ENCODE assay signal across 9 mouse cellular contexts in the genomic region with DNA sequence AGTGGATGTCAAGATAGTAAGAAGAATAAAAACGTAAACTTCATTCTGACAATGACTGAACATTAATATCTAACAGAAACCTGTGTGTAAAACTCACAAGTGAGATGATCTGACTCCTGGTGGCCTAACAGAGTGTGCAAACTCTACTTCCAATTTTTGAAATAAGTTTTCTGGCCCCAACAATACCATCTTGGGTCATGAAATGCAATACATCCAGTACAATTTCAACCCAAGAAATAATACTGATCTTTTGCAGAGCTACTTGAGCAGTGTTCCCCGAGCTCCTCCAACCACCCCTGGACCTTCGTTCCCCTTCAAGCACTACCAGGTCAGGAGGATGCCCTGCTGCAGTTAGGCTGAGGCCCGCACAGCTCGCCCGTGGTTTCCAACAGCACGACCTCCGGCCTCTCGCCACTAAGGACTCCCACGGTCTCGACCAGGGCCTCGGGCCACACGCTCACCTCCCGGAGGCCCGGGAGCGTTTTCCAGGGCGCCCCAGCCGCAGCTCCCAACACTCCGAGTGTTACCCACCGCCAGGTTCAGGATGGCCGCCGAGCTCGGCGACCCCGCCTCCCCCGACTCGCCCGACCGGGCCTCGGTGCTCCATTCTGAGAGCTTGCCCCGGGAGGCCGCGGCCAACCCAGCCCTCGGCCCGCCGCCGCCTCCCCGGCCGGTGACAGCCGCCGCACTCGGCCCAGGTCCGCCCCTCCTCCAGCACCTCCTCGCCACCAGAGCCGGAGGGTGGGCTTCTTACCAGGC. TPM values are rescaled to one million over a fixed set of nuclear protein-coding genes. Genes with fewer than 3 reads are reported as not detected.
A peak's percentile ranks its signal among the peaks of the same experiment; 100 is the strongest.
DNase-seq lines count a peak whose midpoint lies in the region; ATAC-seq and TF ChIP-seq lines count a peak whose summit lies in the region.
"Had no signal": no experiment of that assay in that cellular context is flagged by ENCODE, and none has a peak within 500 bp of the region (broad histone marks: within the 10 kb centered on the region; RNA-seq: fewer than 3 reads in every experiment).

No protein-coding gene starts in this region.

- H3K4me3 ChIP-seq in CH12.LX (replicated peaks in 1 of 3; ENCODE audit: low read depth in 2 of 3, low read length in 2 of 3, poor library complexity in 1 of 3): peak overlapping the region; percentile 65 to 93 (median 72)
- peak overlapping the region; percentile 95 for H3K4me3 ChIP-seq in heart, postnatal 0 days (ENCODE audit: low read depth, low read length)

- H3K9me3 ChIP-seq in CH12.LX (replicated peaks; ENCODE audit: low read length): no peaks in the 10 kb centered on the region
- H3K9me3 ChIP-seq in heart, postnatal 0 days (replicated peaks; ENCODE audit: control insufficient read depth, low read length): no peaks in the 10 kb centered on the region

- under 1% methylated on average over 39 of the region's 45 CpGs for WGBS in heart, postnatal 0 days

- TF ChIP-seq RAD21 in CH12.LX (IDR thresholded peaks at IDR 0.05; ENCODE audit: low read depth, low read length): no peak; the same call in none of the 2 replicates

- peaks cover 8 to 52% of the 10 kb centered on the region in 2 experiments for H3K4me1 ChIP-seq in CH12.LX (ENCODE audit: control insufficient read depth in 1 of 2, insufficient read depth in 2 of 2)
- peaks cover 21% of the 10 kb centered on the region for H3K4me1 ChIP-seq in heart, postnatal 0 days (ENCODE audit: control insufficient read depth, insufficient read depth)

- H3K27ac ChIP-seq in CH12.LX (ENCODE audit: insufficient read depth, low read depth): peak overlapping the region; percentile 55
- H3K27ac ChIP-seq in heart, postnatal 0 days (ENCODE audit: low read depth): peak overlapping the region; percentile 98

- peak overlapping the region; percentile 79 for H3K9ac ChIP-seq in CH12.LX (ENCODE audit: insufficient read depth, low read depth)
- peak overlapping the region; percentile 97 for H3K9ac ChIP-seq in heart, postnatal 0 days (replicated peaks; ENCODE audit: low read depth, low read length)

- dilution Hi-C loops in CH12.LX (cut with MboI; ENCODE audit: extremely low pct_ligation_motif_present, extremely low pct_unique_long_range_greater_than_20kb, low sequenced_read_pairs): no loop called here

- ATAC-seq in heart, postnatal 0 days (ENCODE audit: insufficient read depth, low read depth): peak; percentile 85

- peaks cover 51% of the 10 kb centered on the region for H3K79me2 ChIP-seq in CH12.LX (replicated peaks; ENCODE audit: control insufficient read depth, extremely low read depth, insufficient read depth, poor library complexity, severe bottlenecking)

- no peaks in the 10 kb centered on the region for H3K27me3 ChIP-seq in CH12.LX (replicated peaks)
- no peaks in the 10 kb centered on the region for H3K27me3 ChIP-seq in heart, postnatal 0 days (ENCODE audit: control insufficient read depth, insufficient read depth, low read length)

- peak; percentile 66 for DNase-seq in adrenal gland, postnatal 10 days
- no peak for DNase-seq in adrenal gland, adult 8-10 months
- DNase-seq in CH12.LX (ENCODE audit: extremely low read depth): peak; percentile 45
- peak; percentile 52 for DNase-seq in embryo, embryonic 10.5 days (ENCODE audit: low spot score)
- peak; percentile 43 for DNase-seq in heart, postnatal 0 days (ENCODE audit: low spot score)
- peak; percentile 37 to 74 for DNase-seq in kidney, postnatal 36 days
- DNase-seq in lung, postnatal 14 days: peak; percentile 44
- DNase-seq in retina, postnatal 7 days (ENCODE audit: low read depth, low spot score): peak; percentile 1

- no peak for TF ChIP-seq EP300 in CH12.LX (IDR thresholded peaks at IDR 0.05; ENCODE audit: low read length)
- TF ChIP-seq EP300 in heart, postnatal 0 days (IDR thresholded peaks at IDR 0.05; ENCODE audit: low read depth): no peak

- in situ Hi-C loops in CH12.LX (cut with MboI; ENCODE audit: low pct_ligation_motif_present, low pct_unique_long_range_greater_than_20kb, low sequenced_read_pairs): no loop called here

- no peak for TF ChIP-seq POLR2A in CH12.LX (IDR thresholded peaks at IDR 0.05; ENCODE audit: low read depth, low read length)

- H3K4me2 ChIP-seq in CH12.LX (ENCODE audit: insufficient read depth, low read depth, poor library complexity, severe bottlenecking): peak overlapping the region; percentile 100; the same call in 1 of the 2 replicates
- peak overlapping the region; percentile 61 for H3K4me2 ChIP-seq in heart, postnatal 0 days (ENCODE audit: low read depth, low read length)

- peaks cover 0 to 9% of the 10 kb centered on the region in 2 experiments for H3K36me3 ChIP-seq in CH12.LX (replicated peaks in 1 of 2; ENCODE audit: control insufficient read depth in 1 of 2, insufficient read depth in 1 of 2, low read length in 1 of 2)
- no peaks in the 10 kb centered on the region for H3K36me3 ChIP-seq in heart, postnatal 0 days (replicated peaks; ENCODE audit: control insufficient read depth, insufficient read depth, low read length)

- TF ChIP-seq CTCF in CH12.LX (conservative IDR thresholded peaks at IDR 0.05 in 1 of 2, IDR thresholded peaks at IDR 0.05 in 1 of 2; ENCODE audit: low read depth in 2 of 2, low read length in 2 of 2): peak in 1 of 2 experiments; percentile 19; a peak in 1 of 4 replicates
- peak; percentile 18; the same call in 1 of the 2 replicates for TF ChIP-seq CTCF in heart, postnatal 0 days (IDR thresholded peaks at IDR 0.05; ENCODE audit: low read depth)

TF ChIP-seq in CH12.LX, 34 proteins besides CTCF, POLR2A, EP300 and RAD21:
- TF ChIP-seq ZKSCAN1 (IDR thresholded peaks at IDR 0.05; ENCODE audit: borderline replicate concordance, low read depth, low read length) (no peak), HCFC1 (IDR thresholded peaks at IDR 0.05; ENCODE audit: low read depth, low read length) (peak; percentile 48), USF1 (IDR thresholded peaks at IDR 0.05; ENCODE audit: low read depth, low read length) (no peak), ZC3H11A (IDR thresholded peaks at IDR 0.05; ENCODE audit: low read depth, low read length) (no peak), MEF2A (IDR thresholded peaks at IDR 0.05; ENCODE audit: borderline replicate concordance, low read depth, low read length) (0 out of 2 replicates have a peak, but pooled peaks have one; percentile 17), SMC3 (IDR thresholded peaks at IDR 0.05; ENCODE audit: low read depth, low read length) (no peak; the same call in 1 of the 2 replicates), ELF1 (IDR thresholded peaks at IDR 0.05; ENCODE audit: low read depth, low read length) (0 out of 2 replicates have a peak, but pooled peaks have one; percentile 19), ZNF384 (IDR thresholded peaks at IDR 0.05; ENCODE audit: low read depth, low read length) (no peak), IRF4 (IDR thresholded peaks at IDR 0.05; ENCODE audit: low read depth, low read length) (no peak), UBTF (IDR thresholded peaks at IDR 0.05; ENCODE audit: low read depth, low read length) (peak; percentile 76), POLR2AphosphoS2 (IDR thresholded peaks at IDR 0.05; ENCODE audit: low read depth, low read length) (no peak), SIN3A (IDR thresholded peaks at IDR 0.05; ENCODE audit: low read length) (no peak; the same call in 1 of the 2 replicates), MAZ (IDR thresholded peaks at IDR 0.05; ENCODE audit: low read depth, low read length) (no peak), PAX5 (IDR thresholded peaks at IDR 0.05; ENCODE audit: low read length) (no peak), MYC (IDR thresholded peaks at IDR 0.05; ENCODE audit: low read depth, low read length) (no peak)
TF ChIP-seq in CH12.LX: peak in this region for 4.

RNA-seq across cellular contexts. Expression of a gene that starts 0.6 kb away (rescaled TPM):
- total RNA-seq in adrenal gland, postnatal 10 days (2021): 10 to 100 TPM; 46.9 to 56.3 TPM
- total RNA-seq in adrenal gland, adult 8-10 months (2022): 10 to 100 TPM; 60.9 to 82.3 (median 74.2) TPM
- total RNA-seq in CH12.LX (2012; rRNA removed): 46.3 and 53.8 TPM in 2 replicates
- total RNA-seq in CH12.LX (2014; rRNA removed): 31.7 and 32.6 TPM in 2 replicates
- polyA plus RNA-seq in CH12.LX (2012; ENCODE audit: insufficient read length, low read depth): 30.3 and 32.5 TPM in 2 replicates
- 53.3 and 68.2 TPM in 2 replicates for total RNA-seq in heart, postnatal 0 days (2014; rRNA removed; ENCODE audit: low replicate concordance)
- polyA plus RNA-seq in heart, postnatal 0 days (2015; fragmentation: Nextera tagmentation; extraction: Ambion mirVana): 14.2 and 15.1 TPM in 2 replicates

RNA-seq across cellular contexts. Expression of a gene that starts 25.8 kb away (rescaled TPM):
- total RNA-seq in adrenal gland, postnatal 10 days (2021): not detected
- not detected for total RNA-seq in adrenal gland, adult 8-10 months (2022)
- not detected in 2 replicates for total RNA-seq in CH12.LX (2012; rRNA removed)
- not detected in 2 replicates for total RNA-seq in CH12.LX (2014; rRNA removed)
- polyA plus RNA-seq in CH12.LX (2012; ENCODE audit: insufficient read length, low read depth): not detected in 2 replicates
- not detected in 2 replicates for total RNA-seq in heart, postnatal 0 days (2014; rRNA removed; ENCODE audit: low replicate concordance)
- not detected in 2 replicates for polyA plus RNA-seq in heart, postnatal 0 days (2015; fragmentation: Nextera tagmentation; extraction: Ambion mirVana)
- total RNA-seq: heart, postnatal 14 days had no signal

RNA-seq across cellular contexts. Expression of a gene that starts 43.5 kb away (rescaled TPM):
- 10 to 100 TPM; 26.7 to 27.6 TPM for total RNA-seq in adrenal gland, postnatal 10 days (2021)
- total RNA-seq in adrenal gland, adult 8-10 months (2022): 10 to 100 TPM; 51.6 to 58.6 (median 54.9) TPM
- total RNA-seq in CH12.LX (2012; rRNA removed) (34.6 and 37.2 TPM in 2 replicates), CH12.LX (2014; rRNA removed) (25.1 and 26.0 TPM in 2 replicates)
- 50.4 and 52.9 TPM in 2 replicates for polyA plus RNA-seq in CH12.LX (2012; ENCODE audit: insufficient read length, low read depth)
- total RNA-seq in heart, postnatal 0 days (2014; rRNA removed; ENCODE audit: low replicate concordance): 13.6 and 15.2 TPM in 2 replicates
- 10.1 and 10.6 TPM in 2 replicates for polyA plus RNA-seq in heart, postnatal 0 days (2015; fragmentation: Nextera tagmentation; extraction: Ambion mirVana)
